Mouse (Mus musculus): ENCODE data around the gene Zfp202. TPM values are rescaled to one million over a fixed set of nuclear protein-coding genes. Genes with fewer than 3 reads are reported as not detected.
A peak's percentile ranks its signal among the peaks of the same experiment; 100 is the strongest.
"Not testable (repeated sequence)": the region's sequence is repeated elsewhere in the genome, so short reads cannot be mapped to it uniquely, and the experiment has no call there.

The Zfp202 gene
- 0.19 and 0.35 TPM in 2 replicates for polyA plus RNA-seq (2012; rRNA removed)

GRCm38 (mm10) chr9:40192098-40193038 is at the start of gene Zfp202:
Gene Zfp202, plus strand, starts transcription at chr9:40192316.
- H3K27ac ChIP-seq (ENCODE audit: insufficient read depth, low read depth, low read length): no peak within 1 kb of the TSS
- H3K36me3 ChIP-seq (ENCODE audit: control insufficient read depth, insufficient read depth, low read length): no peaks in the 10 kb centered on the region
- H3K4me1 ChIP-seq (ENCODE audit: control insufficient read depth, insufficient read depth, insufficient read length, low read length): peaks cover 6% of the 10 kb centered on the region; the same call in 1 of the 2 replicates
- TF ChIP-seq POLR2A (IDR thresholded peaks at IDR 0.05; ENCODE audit: low read depth, low read length) (peak; percentile 32; the same call in 1 of the 2 replicates), CTCF (IDR thresholded peaks at IDR 0.05; ENCODE audit: extremely low read depth, insufficient read length, insufficient replicate concordance, low read depth, low read length) (no peak)
- H3K4me3 ChIP-seq (ENCODE audit: low read depth, low read length): peak within 1 kb of the TSS; percentile 73
- WGBS: under 1% methylated on average over 63 of the region's 63 CpGs
- H3K27me3 ChIP-seq (ENCODE audit: control insufficient read depth, insufficient read depth, low read length): no peaks in the 10 kb centered on the region

DNA sequence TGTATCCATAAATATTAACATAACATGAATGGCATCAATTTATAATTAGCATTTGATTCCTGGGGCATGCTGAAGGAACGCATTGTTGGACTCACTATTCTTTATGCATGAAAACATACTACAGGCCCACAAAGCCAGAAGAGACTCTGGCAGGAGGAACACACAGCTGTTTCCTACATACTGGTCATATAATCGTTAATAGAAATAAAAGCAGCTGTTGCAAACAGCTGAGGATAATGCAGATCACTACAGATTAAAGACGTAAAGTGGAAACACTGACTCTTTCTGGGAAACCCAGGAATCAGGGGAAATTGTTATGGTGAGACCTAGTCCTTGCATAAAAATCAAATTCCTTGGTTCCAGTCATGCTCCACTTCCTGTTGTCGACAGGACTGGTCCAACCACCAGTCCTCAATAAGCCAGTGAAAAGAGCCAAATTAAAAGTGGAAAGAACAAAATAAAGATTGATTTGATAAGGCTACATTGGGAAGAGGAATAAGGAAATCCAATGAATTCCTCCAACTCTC is 36.9 kb upstream of the Zfp202 start:
- Histone ChIP-seq H3K36me3 (ENCODE audit: control insufficient read depth, insufficient read depth, low read length) (no peaks in the 10 kb centered on the region), H3K27me3 (ENCODE audit: control insufficient read depth, insufficient read depth, low read length) (no peaks in the 10 kb centered on the region), H3K4me3 (ENCODE audit: low read depth, low read length) (no peak overlapping the region), H3K27ac (ENCODE audit: insufficient read depth, low read depth, low read length) (no peak overlapping the region), H3K4me1 (ENCODE audit: control insufficient read depth, insufficient read depth, insufficient read length, low read length) (no peaks in the 10 kb centered on the region)
- TF ChIP-seq POLR2A (IDR thresholded peaks at IDR 0.05; ENCODE audit: low read depth, low read length) (no peak), CTCF (IDR thresholded peaks at IDR 0.05; ENCODE audit: extremely low read depth, insufficient read length, insufficient replicate concordance, low read depth, low read length) (no peak)
- WGBS: 73% methylated on average over 4 of the region's 4 CpGs

DNA sequence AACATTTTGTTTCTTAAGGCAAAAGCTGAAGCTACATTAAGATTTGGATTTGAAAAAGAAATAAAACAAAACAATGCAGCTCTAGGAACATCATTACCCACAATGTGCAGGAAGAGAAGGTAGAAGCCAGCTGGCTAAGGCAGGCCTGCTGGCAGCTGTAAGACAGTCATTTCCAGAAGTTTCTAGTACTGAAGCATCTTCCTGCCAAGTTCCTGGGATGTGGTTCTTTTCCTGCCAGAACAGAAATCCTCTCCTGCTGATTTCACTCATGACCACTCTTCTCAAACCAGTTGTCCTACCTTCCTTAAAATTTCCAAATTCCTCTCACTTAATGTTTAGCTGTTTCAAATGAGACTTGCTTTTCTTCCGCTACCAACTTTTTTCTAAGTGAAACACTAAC is 25.7 kb upstream of the Zfp202 start:
- TF ChIP-seq POLR2A (IDR thresholded peaks at IDR 0.05; ENCODE audit: low read depth, low read length) (no peak), CTCF (IDR thresholded peaks at IDR 0.05; ENCODE audit: extremely low read depth, insufficient read length, insufficient replicate concordance, low read depth, low read length) (no peak)
- Histone ChIP-seq H3K36me3 (ENCODE audit: control insufficient read depth, insufficient read depth, low read length) (no peaks in the 10 kb centered on the region), H3K4me1 (ENCODE audit: control insufficient read depth, insufficient read depth, insufficient read length, low read length) (no peaks in the 10 kb centered on the region), H3K27me3 (ENCODE audit: control insufficient read depth, insufficient read depth, low read length) (no peaks in the 10 kb centered on the region), H3K27ac (ENCODE audit: insufficient read depth, low read depth, low read length) (no peak overlapping the region), H3K4me3 (ENCODE audit: low read depth, low read length) (no peak overlapping the region)
- whole genome bisulfite sequencing: 85% methylated on average over 1 of the region's 1 CpGs

GRCm38 (mm10) chr9:40177017-40177416 is 15.1 kb upstream of the Zfp202 start:
- TF ChIP-seq POLR2A (IDR thresholded peaks at IDR 0.05; ENCODE audit: low read depth, low read length): no peak
- TF ChIP-seq CTCF (IDR thresholded peaks at IDR 0.05; ENCODE audit: extremely low read depth, insufficient read length, insufficient replicate concordance, low read depth, low read length): no peak
- Histone ChIP-seq H3K36me3 (ENCODE audit: control insufficient read depth, insufficient read depth, low read length) (no peaks in the 10 kb centered on the region), H3K4me3 (ENCODE audit: low read depth, low read length) (no peak overlapping the region), H3K27ac (ENCODE audit: insufficient read depth, low read depth, low read length) (no peak overlapping the region), H3K4me1 (ENCODE audit: control insufficient read depth, insufficient read depth, insufficient read length, low read length) (no peaks in the 10 kb centered on the region), H3K27me3 (ENCODE audit: control insufficient read depth, insufficient read depth, low read length) (no peaks in the 10 kb centered on the region)
- 71% methylated on average over 6 of the region's 6 CpGs for WGBS

GRCm38 (mm10) chr9:40180620-40181019 is 11.5 kb upstream of the Zfp202 start, which contains the start of gene Olfr986:
Gene Olfr986, plus strand, starts transcription at chr9:40180920.
- Histone ChIP-seq H3K36me3 (ENCODE audit: control insufficient read depth, insufficient read depth, low read length) (no peaks in the 10 kb centered on the region), H3K4me1 (ENCODE audit: control insufficient read depth, insufficient read depth, insufficient read length, low read length) (no peaks in the 10 kb centered on the region), H3K27me3 (ENCODE audit: control insufficient read depth, insufficient read depth, low read length) (no peaks in the 10 kb centered on the region), H3K27ac (ENCODE audit: insufficient read depth, low read depth, low read length) (no peak within 1 kb of the TSS), H3K4me3 (ENCODE audit: low read depth, low read length) (no peak within 1 kb of the TSS)
- 86% methylated on average over 5 of the region's 5 CpGs for WGBS
- TF ChIP-seq POLR2A (IDR thresholded peaks at IDR 0.05; ENCODE audit: low read depth, low read length) (no peak), CTCF (IDR thresholded peaks at IDR 0.05; ENCODE audit: extremely low read depth, insufficient read length, insufficient replicate concordance, low read depth, low read length) (no peak)

DNA sequence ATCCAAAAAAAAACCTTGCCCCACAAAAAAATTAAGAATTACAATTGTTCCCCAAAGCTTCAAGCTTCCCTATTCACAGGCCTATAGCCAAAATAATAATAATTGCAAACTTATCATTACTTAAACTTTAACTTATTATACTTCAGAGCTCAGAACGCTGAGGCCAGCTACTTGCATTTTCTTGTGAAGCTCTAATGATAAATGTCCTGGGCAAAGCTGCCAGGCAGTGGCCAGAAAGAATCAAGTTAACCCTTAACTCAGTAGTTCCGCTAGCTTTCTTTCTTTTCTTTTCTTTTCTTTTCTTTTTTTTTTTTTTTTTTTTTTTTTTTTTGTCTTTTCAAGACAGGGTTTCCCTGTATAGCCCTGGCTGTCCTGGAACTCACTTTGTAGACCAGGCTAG is 7.0 kb upstream of the Zfp202 start:
- H3K4me3 ChIP-seq (ENCODE audit: low read depth, low read length); H3K27me3 ChIP-seq (ENCODE audit: control insufficient read depth, insufficient read depth, low read length); H3K27ac ChIP-seq (ENCODE audit: insufficient read depth, low read depth, low read length); H3K36me3 ChIP-seq (ENCODE audit: control insufficient read depth, insufficient read depth, low read length); H3K4me1 ChIP-seq (ENCODE audit: control insufficient read depth, insufficient read depth, insufficient read length, low read length): not testable (repeated sequence)
- 59% methylated on average over 2 of the region's 2 CpGs for WGBS
